Mouse (Mus musculus) c-Kit-positive CD71-positive TER-119-negative erythroid progenitor cells, embryonic 14.5 days (primary cell): ENCODE measurements around the gene Olfr548-ps1.

Experiments
- DNase-seq: peaks from one replicate; pipeline ENCODE4 v3.0.0-alpha.2; 2013; ENCODE audit warnings: low read depth

The Olfr548-ps1 gene

GRCm38 (mm10) chr7:102573174-102573830, 32.6 kb downstream of the Olfr548-ps1 start:
- DNase-seq = no peak

GRCm38 (mm10) chr7:102575998-102576397, 35.3 kb downstream of the Olfr548-ps1 start:
- DNase-seq = no peak

DNA sequence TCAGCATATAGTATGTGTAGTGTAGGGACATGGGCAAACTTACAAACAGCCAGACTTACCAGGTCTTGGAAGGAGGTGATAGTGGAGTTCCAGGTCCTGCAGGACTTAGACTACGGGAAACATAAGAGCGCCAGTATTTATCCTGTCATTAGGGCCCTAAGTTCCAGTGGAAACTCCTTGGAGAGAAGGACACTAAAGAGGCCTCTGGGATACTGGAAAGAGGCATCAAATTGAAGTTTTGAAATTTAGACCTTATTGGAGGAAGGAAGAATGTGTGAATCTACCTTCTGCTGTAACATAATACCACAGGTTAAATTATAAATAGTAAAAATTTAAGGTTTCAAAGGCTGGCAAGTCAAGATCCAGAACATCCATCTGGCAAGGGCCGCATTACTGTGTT, 51.1 kb downstream of the Olfr548-ps1 start, which contains the start of gene Olfr551:
Gene Olfr551 (minus strand): TSS at position 101 of the 400 bp plus-strand sequence.
- no peak for DNase-seq
